Mouse (Mus musculus): ENCODE data around the gene Ino80b. TPM values are rescaled to one million over a fixed set of nuclear protein-coding genes. Genes with fewer than 3 reads are reported as not detected.

Ino80b gene
- polyA plus RNA-seq, 1 experiment from 2014 or later = 22.9 TPM

Other genes with a start within 250 kb of the Ino80b start
- gene Sema4f, start 185.7 kb downstream of the Ino80b start, polyA plus RNA-seq (2018) = not detected in 3 replicates
- gene M1ap, start 178.5 kb downstream of the Ino80b start, polyA plus RNA-seq (2018) = 1.2 to 2.1 TPM (median 1.8 TPM) in 3 replicates
- 30.0 to 70.8 TPM (median 64.9 TPM) in 3 replicates for gene Dok1, start 92.0 kb downstream of the Ino80b start, polyA plus RNA-seq (2018)
- gene Loxl3, start 91.3 kb downstream of the Ino80b start, polyA plus RNA-seq (2018) = 6.0 to 8.2 TPM (median 7.6 TPM) in 3 replicates
- 192 to 272 TPM (median 246 TPM) in 3 replicates for gene Aup1, start 70.9 kb downstream of the Ino80b start, polyA plus RNA-seq (2018)
- 33.7 to 84.6 TPM (median 58.6 TPM) in 3 replicates for gene Htra2, start 70.2 kb downstream of the Ino80b start, polyA plus RNA-seq (2018)
- gene Dqx1, start 67.6 kb downstream of the Ino80b start, polyA plus RNA-seq (2018) = 0.23 to 0.54 TPM (median 0.51 TPM) in 3 replicates
- not detected in 3 replicates for gene Tlx2, start 55.1 kb downstream of the Ino80b start, polyA plus RNA-seq (2018)
- gene Pcgf1, start 47.6 kb downstream of the Ino80b start, polyA plus RNA-seq (2018) = 9.8 to 13.6 TPM (median 11.0 TPM) in 3 replicates
- 0.40 to 1.3 TPM (median 0.66 TPM) in 3 replicates for gene Lbx2, start 39.1 kb downstream of the Ino80b start, polyA plus RNA-seq (2018)
- 0.99 to 3.0 TPM (median 1.5 TPM) in 3 replicates for gene Ccdc142, start 23.8 kb downstream of the Ino80b start, polyA plus RNA-seq (2018)
- 1.6 to 3.7 TPM (median 2.8 TPM) in 3 replicates for gene Gm42688, start 23.8 kb downstream of the Ino80b start, polyA plus RNA-seq (2018)
- 18.3 to 47.9 TPM (median 27.0 TPM) in 3 replicates for gene Mrpl53, start 16.4 kb downstream of the Ino80b start, polyA plus RNA-seq (2018)
- gene Mogs, start 9.9 kb downstream of the Ino80b start, polyA plus RNA-seq (2018) = 8.4 to 31.8 TPM (median 16.2 TPM) in 3 replicates
- gene Wbp1, start 3.9 kb downstream of the Ino80b start, polyA plus RNA-seq (2018) = 13.1 to 20.6 TPM (median 14.1 TPM) in 3 replicates
- gene Rtkn, start 10.0 kb upstream of the Ino80b start, polyA plus RNA-seq (2018) = 1.3 to 2.1 TPM (median 1.4 TPM) in 3 replicates
- 0.30 to 1.1 TPM (median 0.42 TPM) in 3 replicates for gene Wdr54, start 31.0 kb upstream of the Ino80b start, polyA plus RNA-seq (2018)
- gene 1700003E16Rik, start 31.0 kb upstream of the Ino80b start, polyA plus RNA-seq (2018) = 0.19 TPM in 1 of 3 replicates, not detected in the others
- 61.5 to 68.3 TPM (median 66.2 TPM) in 3 replicates for gene Dctn1, start 40.5 kb upstream of the Ino80b start, polyA plus RNA-seq (2018)
- not detected in 3 replicates for gene Slc4a5, start 94.4 kb upstream of the Ino80b start, polyA plus RNA-seq (2018)
- 5.4 to 17.7 TPM (median 8.3 TPM) in 3 replicates for gene Mthfd2, start 200.5 kb upstream of the Ino80b start, polyA plus RNA-seq (2018)
- gene Mob1a, start 200.6 kb upstream of the Ino80b start, polyA plus RNA-seq (2018) = 82.5 to 141 TPM (median 132 TPM) in 3 replicates
- 21.1 to 56.8 TPM (median 50.5 TPM) in 3 replicates for gene Bola3, start 223.7 kb upstream of the Ino80b start, polyA plus RNA-seq (2018)